8 mouse cellular contexts compared by ENCODE assay signal in the genomic region with DNA sequence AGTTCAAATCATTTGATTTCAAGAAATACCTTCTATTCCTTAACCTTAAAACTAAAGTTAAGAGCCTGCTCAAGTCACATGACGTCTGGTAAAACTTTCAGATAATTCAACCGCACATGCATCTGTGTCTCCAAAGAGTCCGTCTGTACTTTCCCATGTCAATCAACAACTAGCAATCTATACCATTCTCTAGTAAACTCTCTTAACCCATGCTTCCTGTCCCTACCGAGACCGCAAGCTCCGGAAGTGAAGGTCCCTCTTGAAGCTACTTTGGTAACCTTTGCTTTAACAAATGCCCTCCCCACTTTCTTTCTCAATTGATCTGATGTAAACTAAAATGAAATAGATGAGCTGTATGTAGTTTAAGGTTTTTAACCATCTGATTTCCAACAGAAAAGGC.
"Had no signal": no experiment of that assay in that cellular context is flagged by ENCODE, and none has a peak within 500 bp of the region (broad histone marks: within the 10 kb centered on the region; RNA-seq: fewer than 3 reads in every experiment).

No protein-coding gene starts in this region.

- DNase-seq: kidney, adult 2 months; kidney, postnatal 10 days; kidney, postnatal 36 days; liver; lung, adult 18-20 months; lung, postnatal 10 days; lung, postnatal 4 days; thymus, adult 2 months had no signal
